ENCODE assay signal across 30 mouse cellular contexts in genomic region chrX:97378076-97378475, GRCm38 (mm10). TPM values are rescaled to one million over a fixed set of nuclear protein-coding genes. Genes with fewer than 3 reads are reported as not detected.
"Had no signal": no experiment of that assay in that cellular context is flagged by ENCODE, and none has a peak within 500 bp of the region (broad histone marks: within the 10 kb centered on the region; RNA-seq: fewer than 3 reads in every experiment).

No protein-coding gene starts in this region.

- H3K27ac ChIP-seq: heart, embryonic 13.5 days; heart, embryonic 15.5 days; hindbrain, embryonic 10.5 days; hindbrain, embryonic 12.5 days; hindbrain, embryonic 13.5 days; hindbrain, embryonic 14.5 days; hindbrain, embryonic 15.5 days; hindbrain, postnatal 0 days; intestine, embryonic 15.5 days; kidney, embryonic 15.5 days; kidney, postnatal 0 days; layer of hippocampus, adult 2 months; left cerebral cortex, adult 2 months had no signal

- H3K4me3 ChIP-seq: heart, embryonic 12.5 days; heart, embryonic 13.5 days; heart, embryonic 15.5 days; hindbrain, embryonic 10.5 days; hindbrain, embryonic 12.5 days; hindbrain, embryonic 13.5 days; hindbrain, embryonic 15.5 days; intestine, embryonic 15.5 days; kidney, embryonic 15.5 days; layer of hippocampus, adult 2 months; left cerebral cortex, adult 2 months had no signal

- DNase-seq: heart, postnatal 10 days; heart, postnatal 14 days; heart, postnatal 36 days; heart, postnatal 4 days; kidney, adult 11 months; kidney, adult 18-20 months; kidney, adult 2 months; kidney, adult 8-10 months; kidney, adult 9 months; kidney, postnatal 10 days; kidney, postnatal 14 days; kidney, postnatal 25 days; kidney, postnatal 36 days; kidney, postnatal 4 days; layer of hippocampus, adult 9-11 months; layer of hippocampus, postnatal 36 days had no signal

RNA-seq across cellular contexts. Expression of gene Eda2r, which starts 1.1 kb away (rescaled TPM):
- total RNA-seq: left cerebral cortex, adult 2 months had no signal
